ENCODE assay signal across 20 mouse cellular contexts in genomic region chr13:108290314-108290713, GRCm38 (mm10). TPM values are rescaled to one million over a fixed set of nuclear protein-coding genes. Genes with fewer than 3 reads are reported as not detected.
"Had no signal": no experiment of that assay in that cellular context is flagged by ENCODE, and none has a peak within 500 bp of the region (broad histone marks: within the 10 kb centered on the region; RNA-seq: fewer than 3 reads in every experiment).

No protein-coding gene starts in this region.

- DNase-seq: kidney, adult 8-10 months; kidney, postnatal 10 days; kidney, postnatal 36 days; layer of hippocampus, postnatal 36 days; lung, adult 18-20 months; lung, postnatal 10 days; lung, postnatal 36 days; thymus, adult 2 months; thymus, postnatal 14 days; thymus, postnatal 4 days had no signal

- H3K9me3 ChIP-seq: kidney, embryonic 15.5 days; lung, embryonic 15.5 days; midbrain, embryonic 12.5 days; midbrain, embryonic 15.5 days; neural tube, embryonic 13.5 days had no signal

- H3K27me3 ChIP-seq: kidney, embryonic 15.5 days; lung, embryonic 15.5 days; midbrain, embryonic 12.5 days; midbrain, embryonic 15.5 days; neural tube, embryonic 13.5 days had no signal

- H3K9ac ChIP-seq: kidney, embryonic 15.5 days; liver, embryonic 14.5 days; lung, embryonic 15.5 days; midbrain, embryonic 12.5 days; midbrain, embryonic 15.5 days; neural tube, embryonic 13.5 days had no signal

- H3K27ac ChIP-seq: kidney, embryonic 15.5 days; left cerebral cortex, adult 2 months; liver, embryonic 14.5 days; lung, embryonic 15.5 days; midbrain, embryonic 12.5 days; midbrain, embryonic 15.5 days; neural tube, embryonic 13.5 days; stomach, postnatal 0 days had no signal

- H3K4me3 ChIP-seq: kidney, embryonic 15.5 days; left cerebral cortex, adult 2 months; lung, embryonic 15.5 days; midbrain, embryonic 12.5 days; midbrain, embryonic 15.5 days; myocyte; neural tube, embryonic 13.5 days had no signal

- ATAC-seq: midbrain, embryonic 15.5 days had no signal

- H3K36me3 ChIP-seq: kidney, embryonic 15.5 days; lung, embryonic 15.5 days; midbrain, embryonic 12.5 days; midbrain, embryonic 15.5 days; neural tube, embryonic 13.5 days had no signal

- H3K4me1 ChIP-seq: kidney, embryonic 15.5 days; lung, embryonic 15.5 days; midbrain, embryonic 12.5 days; midbrain, embryonic 15.5 days; neural tube, embryonic 13.5 days had no signal

RNA-seq across cellular contexts. Expression of gene Depdc1b, which starts 25.8 kb away (rescaled TPM):
- polyA plus RNA-seq: liver, adult 2 months had no signal
